Mouse (Mus musculus): ENCODE results near the gene Tmem136.

DNA sequence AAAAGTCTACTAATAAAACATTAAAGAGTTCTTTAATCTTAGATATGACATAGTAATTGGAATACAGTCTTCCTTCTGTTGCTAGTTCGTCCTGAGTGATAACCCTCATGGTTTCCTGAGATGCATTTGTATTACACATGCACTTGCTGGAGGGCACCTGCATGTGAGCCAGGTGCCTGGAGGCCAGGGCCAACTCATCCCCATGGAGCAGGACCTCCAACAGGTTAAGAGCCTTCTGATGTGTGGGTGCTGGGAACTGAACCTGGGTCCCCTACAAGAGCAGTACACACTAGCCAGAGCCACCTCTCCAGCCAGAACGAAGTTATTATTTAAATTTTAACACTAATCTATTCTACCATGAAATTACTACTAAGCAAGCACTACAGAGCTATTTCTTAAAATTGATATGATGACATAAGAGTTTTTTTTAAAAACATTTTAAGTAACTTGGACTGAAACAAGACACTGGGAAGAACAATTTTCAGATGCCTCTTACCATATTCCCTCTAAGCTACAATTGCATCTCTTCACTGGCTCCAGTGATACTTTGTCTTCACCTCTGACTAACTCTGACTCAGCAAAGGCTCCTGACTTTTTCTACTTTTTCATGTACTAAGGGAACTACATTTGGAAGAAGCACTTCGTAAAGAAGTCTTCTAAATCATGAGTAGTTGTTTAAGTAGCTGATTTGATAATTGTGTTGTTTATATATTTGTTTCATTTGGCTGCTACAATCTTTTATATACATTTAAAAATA is 18.4 kb downstream of the Tmem136 start:
- TF ChIP-seq POLR2A (IDR thresholded peaks at IDR 0.05; ENCODE audit: low read depth, low read length) (no peak), CTCF (conservative IDR thresholded peaks at IDR 0.05; ENCODE audit: insufficient read depth, insufficient read length, low read depth, low read length) (no peak)

Measured in kidney, adult 2 months (tissue).